Mouse (Mus musculus) small intestine, adult 2 months (tissue): Measurements from ENCODE around the gene Foxo3. TPM values are rescaled to one million over a fixed set of nuclear protein-coding genes. Genes with fewer than 3 reads are reported as not detected.

Experiments used
- H3K27ac ChIP-seq: fragments of 200-500 bp; 2 replicates; pipeline ENCODE4 v1.5.1; 2012; ENCODE audit warnings: low read depth, low read length, control low read depth, inconsistent platforms; ENCODE audit not compliant: insufficient read depth
- H3K27me3 ChIP-seq: fragments of 200-500 bp; 2 replicates; pipeline ENCODE4 v1.6.1; 2012; ENCODE audit warnings: mild to moderate bottlenecking, moderate library complexity, low read length, inconsistent platforms; ENCODE audit not compliant: control insufficient read depth, insufficient read depth
- H3K36me3 ChIP-seq: fragments of 200-500 bp; 2 replicates; pipeline ENCODE4 v1.6.1; 2012; ENCODE audit warnings: mild to moderate bottlenecking, low read length, control low read depth, inconsistent platforms; ENCODE audit not compliant: control insufficient read depth, insufficient read depth
- H3K4me1 ChIP-seq: fragments of 200-500 bp; 2 replicates; pipeline ENCODE4 v1.6.1; 2012; ENCODE audit warnings: low read length, inconsistent platforms, mixed read lengths; ENCODE audit not compliant: control insufficient read depth, insufficient read depth, insufficient read length
- H3K4me3 ChIP-seq: fragments of 200-500 bp; 2 replicates; pipeline ENCODE4 v1.5.1; 2012; ENCODE audit warnings: low read depth, mild to moderate bottlenecking, control low read depth, inconsistent platforms, low read length, moderate library complexity
- CTCF ChIP-seq: fragments of 200-500 bp; IDR thresholded peaks from 2 replicates; pipeline ENCODE4 v1.5.1; 2012; ENCODE audit warnings: low read depth, mild to moderate bottlenecking, control low read depth, inconsistent platforms, low read length, moderate library complexity, mixed read lengths; ENCODE audit not compliant: insufficient replicate concordance, insufficient read length; ENCODE audit errors: extremely low read depth
- POLR2A ChIP-seq: fragments of 200-500 bp; IDR thresholded peaks from 2 replicates; pipeline ENCODE4 v1.6.1; 2012; ENCODE audit warnings: low read depth, mild to moderate bottlenecking, control low read depth, inconsistent platforms, low read length, moderate library complexity
- WGBS: fragments of 180-500 bp; shearing (Covaris S2); methylation state at CpG from one replicate; pipeline ENCODE4 v1.1.7; 2018; 5-methylcytosine and 5-hydroxymethylcytosine counted together
- polyA plus RNA-seq: library from polyadenylated mRNA; depleted of rRNA; stranded (reverse); fragments of >200 nt; gene quantifications from 2 replicates; pipeline ENCODE4 v1.2.3, GENCODE M21; 2012; rRNA removed

Gene Foxo3
- polyA plus RNA-seq, 1 experiment, result 49.5 TPM

DNA sequence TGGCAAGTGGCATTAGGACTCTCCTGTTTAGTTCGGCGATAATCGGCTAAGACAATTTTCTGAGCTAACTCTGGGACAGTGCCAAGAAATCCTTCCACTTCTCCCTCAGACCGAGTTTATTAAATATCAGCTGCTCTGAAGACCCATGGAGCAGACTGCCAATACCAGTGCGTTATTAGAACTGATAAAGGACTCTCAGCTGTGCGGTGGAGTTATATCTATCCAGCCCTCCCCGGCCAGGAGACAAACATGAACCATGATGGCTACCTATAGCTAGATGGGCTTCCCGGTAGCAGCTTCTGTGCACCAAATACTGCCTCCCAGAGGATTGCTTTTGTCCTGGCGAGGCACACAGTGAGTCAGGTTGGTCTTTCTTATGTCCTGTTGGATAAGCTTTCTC, 134.5 kb downstream of the Foxo3 start:
- Histone ChIP-seq H3K27me3 (no peaks in the 10 kb centered on the region), H3K27ac (no peak overlapping the region), H3K36me3 (no peaks in the 10 kb centered on the region), H3K4me3 (no peak overlapping the region), H3K4me1 (no peaks in the 10 kb centered on the region)
- no peak for TF ChIP-seq CTCF
- no peak for TF ChIP-seq POLR2A
- WGBS, result 46% methylated on average over 9 of the region's 9 CpGs

DNA sequence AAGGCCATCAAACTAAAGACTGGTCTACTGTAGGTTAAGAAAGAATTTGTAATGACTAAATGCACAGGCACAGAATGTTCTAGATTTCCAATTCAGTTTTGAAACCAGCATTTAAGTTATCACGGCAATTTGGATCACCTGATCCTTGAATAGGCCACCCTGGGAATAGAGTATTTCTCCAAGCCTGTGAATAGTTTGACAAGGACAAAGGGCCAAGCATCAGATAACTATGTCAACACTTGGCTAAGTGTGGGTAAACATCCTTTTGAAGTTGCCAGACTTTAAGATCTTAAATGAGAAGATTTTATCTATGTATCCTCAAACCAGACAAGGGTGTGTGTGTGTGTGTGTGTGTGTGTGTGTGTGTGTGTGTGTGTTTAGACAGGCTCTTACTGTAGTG, 136.8 kb downstream of the Foxo3 start:
- no peak overlapping the region for H3K27ac ChIP-seq
- WGBS, result 63% methylated on average over 1 of the region's 1 CpGs
- H3K36me3 ChIP-seq, result no peaks in the 10 kb centered on the region
- no peak overlapping the region for H3K4me3 ChIP-seq
- no peaks in the 10 kb centered on the region for H3K27me3 ChIP-seq
- no peaks in the 10 kb centered on the region for H3K4me1 ChIP-seq
- no peak for TF ChIP-seq CTCF
- no peak for TF ChIP-seq POLR2A

DNA sequence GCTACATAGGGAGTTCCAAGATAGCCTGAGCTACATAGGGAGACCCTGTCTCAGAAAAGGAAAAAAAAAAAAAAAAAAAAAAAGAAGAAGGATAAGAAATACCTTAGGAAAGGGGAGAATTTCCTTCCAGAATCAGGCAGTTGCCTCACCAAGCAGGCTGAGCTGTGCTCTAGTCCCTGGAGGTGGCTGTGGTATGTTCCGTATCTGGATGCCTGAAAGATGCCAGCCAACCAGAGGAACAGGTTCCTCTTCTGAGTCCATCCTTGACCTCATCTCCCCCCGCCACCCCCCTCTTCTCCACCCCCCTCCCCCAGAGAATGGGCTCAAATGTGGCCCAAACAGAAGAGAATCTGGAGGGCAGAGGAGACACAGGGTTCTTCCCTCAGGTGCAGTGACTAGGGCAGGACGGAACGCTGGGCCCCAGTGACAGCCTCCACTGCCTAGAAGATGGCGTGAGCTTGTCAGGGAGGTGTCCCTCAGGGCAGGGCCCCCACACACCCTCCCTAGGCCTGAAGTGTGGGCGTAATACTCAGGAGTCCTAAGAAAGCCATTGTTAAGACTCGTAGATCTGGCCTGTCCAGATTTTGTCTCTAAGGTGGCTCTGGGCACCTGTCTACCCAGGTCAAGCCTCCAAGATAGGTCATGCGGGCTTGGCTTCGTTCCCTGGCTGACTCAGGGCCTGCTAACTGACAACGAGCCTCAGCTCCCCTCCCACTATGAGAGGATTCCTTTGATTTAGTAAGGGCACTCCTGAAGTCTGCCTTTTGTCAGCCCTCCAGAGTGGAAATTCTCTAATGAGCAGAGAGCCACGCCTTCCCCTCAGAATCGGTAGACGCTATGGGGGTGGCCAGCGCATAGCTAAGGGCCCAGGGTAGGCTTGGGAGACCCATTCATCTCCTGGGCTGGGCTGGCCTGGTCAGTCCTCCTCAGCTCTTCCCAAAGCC, 141.5 kb downstream of the Foxo3 start:
- Histone ChIP-seq H3K27me3 (no peaks in the 10 kb centered on the region), H3K4me3 (no peak overlapping the region), H3K4me1 (peaks cover 6% of the 10 kb centered on the region; the same call in 1 of the 2 replicates), H3K36me3 (no peaks in the 10 kb centered on the region), H3K27ac (no peak overlapping the region)
- WGBS, result 74% methylated on average over 14 of the region's 14 CpGs
- TF ChIP-seq POLR2A, result no peak
- no peak for TF ChIP-seq CTCF

Other genes starting within 250 kb of the Foxo3 start
- 1.1 and 2.6 TPM in 2 replicates for gene Afg1l, start 201.8 kb upstream of the Foxo3 start, polyA plus RNA-seq
- gene Snx3, start 225.3 kb upstream of the Foxo3 start, polyA plus RNA-seq, result 104 and 213 TPM in 2 replicates